Mouse (Mus musculus) midbrain, embryonic 11.5 days (tissue): ENCODE data around the gene Lrrc14b. TPM values are rescaled to one million over a fixed set of nuclear protein-coding genes. Genes with fewer than 3 reads are reported as not detected.

Experiments
- ATAC-seq: fragments of 200-750 bp; cut with Nextera tagmentation; 2 replicates; pipeline ENCODE4 v1.8.0; 2017; ENCODE audit warnings: moderate TSS enrichment, moderate library complexity; ENCODE audit not compliant: low FRiP score
- DNase-seq: peaks from one replicate; pipeline ENCODE4 v3.0.0; 2015; ENCODE audit warnings: low spot score; ENCODE audit errors: missing footprints
- H3K27ac ChIP-seq: fragments of 300-500 bp; sonication (generic); 2 replicates; pipeline ENCODE4 v1.5.1; 2014; ENCODE audit warnings: low read depth, low read length
- H3K27me3 ChIP-seq: fragments of 300-500 bp; sonication (generic); 2 replicates; pipeline ENCODE4 v1.6.1; 2014; ENCODE audit warnings: mild to moderate bottlenecking, low read length, moderate library complexity, mixed read lengths; ENCODE audit not compliant: control insufficient read depth, insufficient read depth
- H3K36me3 ChIP-seq: fragments of 300-500 bp; sonication (generic); 2 replicates; pipeline ENCODE4 v1.6.1; 2014; ENCODE audit warnings: mild to moderate bottlenecking, low read length, moderate library complexity, mixed read lengths; ENCODE audit not compliant: control insufficient read depth, insufficient read depth
- H3K4me1 ChIP-seq: fragments of 300-500 bp; sonication (generic); 2 replicates; pipeline ENCODE4 v1.6.1; 2014; ENCODE audit warnings: low read length; ENCODE audit not compliant: control insufficient read depth, insufficient read depth
- H3K4me2 ChIP-seq: fragments of 300-500 bp; sonication (generic); 2 replicates; pipeline ENCODE4 v1.6.1; 2014; ENCODE audit warnings: mild to moderate bottlenecking, moderate library complexity
- H3K4me3 ChIP-seq: fragments of 300-500 bp; sonication (generic); 2 replicates; pipeline ENCODE4 v1.5.1; 2014; ENCODE audit warnings: low read depth, low read length
- H3K9ac ChIP-seq: fragments of 300-500 bp; sonication (generic); 2 replicates; pipeline ENCODE4 v1.6.1; 2014; ENCODE audit warnings: low read length
- H3K9me3 ChIP-seq: fragments of 300-500 bp; sonication (generic); 2 replicates; pipeline ENCODE4 v1.6.1; 2016; ENCODE audit warnings: low read length; ENCODE audit not compliant: control insufficient read depth
- WGBS: fragments of 180-500 bp; shearing (Covaris S2); extraction: QIAGEN DNeasy Blood & Tissue Kit; methylation state at CpG from one replicate; pipeline ENCODE4 v1.1.7; 2014; 5-methylcytosine and 5-hydroxymethylcytosine counted together
- polyA plus RNA-seq: library from polyadenylated mRNA; unstranded; fragments of >200 nt; fragmentation: Nextera tagmentation; extraction: Ambion mirVana; gene quantifications from 2 replicates; pipeline ENCODE4 v1.2.1, GENCODE M21; 2014

Gene Lrrc14b
- polyA plus RNA-seq, 1 experiment from 2014 or later = not detected

DNA sequence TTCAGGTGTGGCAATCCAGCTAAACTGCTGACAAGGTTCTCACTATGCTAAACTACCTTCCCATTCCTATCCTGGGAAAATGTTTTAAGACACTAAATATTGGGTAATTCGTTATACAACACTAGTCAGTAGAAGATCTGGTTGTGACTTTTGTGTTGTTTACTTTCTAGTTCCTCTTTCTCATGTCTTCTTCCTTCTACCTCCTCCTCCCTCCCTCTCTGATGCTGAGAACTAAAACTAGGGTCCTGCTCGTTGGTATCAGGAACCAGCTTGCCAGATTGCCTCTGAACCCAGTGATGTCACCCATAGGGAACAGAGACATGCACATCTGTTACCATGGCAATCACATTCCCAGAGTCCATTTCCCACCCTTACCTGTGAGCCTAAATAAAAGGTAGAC, 1.6 kb downstream of the Lrrc14b start:
- no peak for DNase-seq
- Histone ChIP-seq H3K36me3 (peaks cover 2% of the 10 kb centered on the region; the same call in 1 of the 2 replicates), H3K4me2 (no peak overlapping the region), H3K9ac (no peak overlapping the region), H3K27me3 (no peaks in the 10 kb centered on the region), H3K4me3 (no peak overlapping the region), H3K4me1 (no peaks in the 10 kb centered on the region), H3K9me3 (no peaks in the 10 kb centered on the region), H3K27ac (no peak overlapping the region)
- ATAC-seq = no peak; the same call in 1 of the 2 replicates
- WGBS = 71% methylated on average over 2 of the region's 2 CpGs

DNA sequence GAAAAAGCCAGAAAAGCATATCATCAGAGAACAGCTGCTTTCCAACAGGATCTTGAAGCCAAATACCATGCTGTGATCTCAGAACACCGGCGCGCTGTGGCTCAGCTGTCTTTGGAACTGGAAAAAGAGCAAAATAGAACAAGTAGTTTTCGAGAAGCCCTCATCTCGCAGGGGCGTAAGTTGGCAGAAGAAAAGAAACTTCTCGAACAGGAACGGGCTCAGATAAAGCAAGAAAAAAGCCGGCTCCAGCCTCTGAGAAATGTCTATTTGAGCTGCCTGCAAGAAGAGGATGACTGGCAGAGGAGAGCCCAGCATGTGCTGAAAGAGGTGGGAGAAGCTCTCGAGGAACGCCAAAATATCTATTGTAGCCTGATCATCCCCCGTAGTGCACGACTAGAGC, 7.3 kb downstream of the Lrrc14b start:
- DNase-seq = no peak
- Histone ChIP-seq H3K4me1 (no peaks in the 10 kb centered on the region), H3K27me3 (no peaks in the 10 kb centered on the region), H3K4me3 (no peak overlapping the region), H3K36me3 (peaks cover 9% of the 10 kb centered on the region), H3K9ac (no peak overlapping the region), H3K9me3 (no peaks in the 10 kb centered on the region), H3K4me2 (no peak overlapping the region), H3K27ac (no peak overlapping the region)
- no peak for ATAC-seq
- 96% methylated on average over 13 of the region's 13 CpGs for WGBS

DNA sequence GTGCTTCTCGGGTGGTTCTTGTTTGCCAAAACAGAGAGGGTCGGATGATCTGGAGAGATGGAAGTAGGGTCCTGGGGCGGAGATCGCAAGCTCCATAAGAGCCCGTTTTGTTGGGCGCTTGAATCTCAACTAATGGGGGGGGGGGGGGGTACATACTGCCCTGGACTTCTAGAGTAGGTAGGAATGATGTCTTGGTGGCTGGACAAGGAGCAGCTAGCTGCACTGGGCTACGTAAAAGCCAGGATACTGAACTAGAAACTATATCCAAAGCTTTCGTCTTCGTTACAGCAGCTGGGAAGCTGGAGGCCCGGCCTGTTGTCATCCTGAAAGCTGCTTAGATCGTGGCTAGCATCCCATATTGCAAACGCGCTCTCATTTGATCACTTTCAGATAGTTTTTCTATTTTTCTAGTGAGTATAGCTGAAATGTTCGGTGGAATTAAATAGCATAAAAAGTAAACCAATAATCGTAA, 13.3 kb downstream of the Lrrc14b start:
- DNase-seq (no peak), ATAC-seq (peak; percentile 72; the same call in 1 of the 2 replicates)
- Histone ChIP-seq H3K4me3 (peak overlapping the region; percentile 75), H3K9ac (peak overlapping the region; percentile 90), H3K27me3 (no peaks in the 10 kb centered on the region), H3K9me3 (no peaks in the 10 kb centered on the region), H3K4me1 (peaks cover 10% of the 10 kb centered on the region; the same call in 1 of the 2 replicates), H3K36me3 (no peaks in the 10 kb centered on the region), H3K27ac (no peak overlapping the region; the same call in 1 of the 2 replicates), H3K4me2 (peak overlapping the region; percentile 84)
- WGBS = 1% methylated on average over 15 of the region's 15 CpGs

DNA sequence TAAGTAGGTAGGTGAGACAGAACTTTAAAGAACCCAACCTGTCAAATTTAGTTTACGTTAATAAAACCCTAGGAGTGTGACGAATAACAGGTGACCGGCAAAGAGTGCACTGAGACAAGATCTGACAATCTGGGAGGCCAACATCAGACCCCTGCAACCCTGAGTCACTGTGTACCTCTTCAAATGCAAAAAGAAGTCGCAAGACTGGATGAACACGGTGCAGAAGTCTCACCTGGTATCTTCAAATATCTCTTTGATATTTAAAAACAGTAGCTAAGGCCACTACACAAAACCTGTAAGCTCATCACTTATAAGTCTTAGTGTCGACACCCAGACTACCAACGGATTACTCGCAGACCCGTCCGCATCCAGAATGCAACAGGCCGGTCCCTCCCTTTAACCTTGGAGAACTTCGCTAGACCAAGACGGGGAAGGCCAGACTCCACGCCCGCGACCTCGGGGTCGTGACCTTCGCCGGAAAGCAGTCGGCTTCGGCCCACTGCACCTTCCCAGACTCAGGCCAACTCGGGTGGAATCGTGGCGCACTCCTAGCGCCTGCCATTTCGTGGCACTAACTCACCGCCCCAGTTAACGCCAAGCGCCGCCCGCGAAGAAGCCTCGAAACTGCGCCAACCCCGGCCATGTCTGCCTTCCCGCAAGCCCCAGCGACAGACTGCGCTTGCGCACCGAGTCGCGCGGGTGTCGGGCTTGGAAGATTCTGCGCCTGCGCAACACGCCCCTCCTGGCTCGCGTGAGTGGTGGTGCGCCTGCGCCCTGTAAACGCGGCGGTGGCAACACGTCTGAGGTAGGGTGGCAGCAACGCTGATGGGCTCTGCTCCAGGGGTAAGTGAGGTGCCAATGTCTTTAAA, 14.0 kb downstream of the Lrrc14b start, which contains the start of the genes Sdha and Ccdc127:
Gene Sdha (minus strand): TSS at position 715 of the 869 bp plus-strand sequence.
Gene Ccdc127 (plus strand): TSS at position 744 of the 869 bp plus-strand sequence.
- WGBS = 2% methylated on average over 57 of the region's 57 CpGs
- peak; percentile 100 for DNase-seq
- no peaks in the 10 kb centered on the region for H3K9me3 ChIP-seq
- H3K36me3 ChIP-seq = no peaks in the 10 kb centered on the region
- peak; percentile 98 for ATAC-seq
- peak within 1 kb of the TSS; percentile 84 for H3K4me2 ChIP-seq
- H3K9ac ChIP-seq = peak within 1 kb of the TSS; percentile 90
- H3K27ac ChIP-seq = peak within 1 kb of the TSS; percentile 67; the same call in 1 of the 2 replicates
- H3K27me3 ChIP-seq = no peaks in the 10 kb centered on the region
- peaks cover 10% of the 10 kb centered on the region; the same call in 1 of the 2 replicates for H3K4me1 ChIP-seq
- peak within 1 kb of the TSS; percentile 75 for H3K4me3 ChIP-seq

DNA sequence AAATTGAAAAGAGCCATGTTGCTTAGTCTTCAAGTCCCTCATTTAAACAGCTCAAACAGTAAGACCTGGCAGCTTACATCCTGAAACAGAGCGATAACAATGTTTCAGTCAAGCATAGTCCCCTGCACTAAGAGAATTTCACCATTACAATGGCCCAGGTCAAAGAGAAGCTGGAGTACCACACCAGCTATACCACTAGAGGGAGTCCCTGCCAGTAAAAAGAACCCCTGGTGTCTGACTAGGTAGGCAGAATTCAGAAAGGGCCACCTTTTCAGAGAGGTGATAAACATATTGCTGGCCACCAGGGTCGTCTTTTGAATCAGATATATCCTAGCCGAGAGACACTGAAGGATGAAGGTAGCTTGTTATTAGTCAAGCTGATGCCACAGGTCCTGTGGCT, 22.8 kb downstream of the Lrrc14b start:
- Histone ChIP-seq H3K4me2 (no peak overlapping the region), H3K27ac (no peak overlapping the region), H3K4me1 (no peaks in the 10 kb centered on the region), H3K9me3 (no peaks in the 10 kb centered on the region), H3K4me3 (no peak overlapping the region), H3K27me3 (no peaks in the 10 kb centered on the region), H3K36me3 (peaks cover 12% of the 10 kb centered on the region; the same call in 1 of the 2 replicates), H3K9ac (no peak overlapping the region)
- ATAC-seq = 0 out of 2 replicates have a peak, but pooled peaks have one; percentile 57
- WGBS = 57% methylated on average over 3 of the region's 3 CpGs
- peak; percentile 86 for DNase-seq

DNA sequence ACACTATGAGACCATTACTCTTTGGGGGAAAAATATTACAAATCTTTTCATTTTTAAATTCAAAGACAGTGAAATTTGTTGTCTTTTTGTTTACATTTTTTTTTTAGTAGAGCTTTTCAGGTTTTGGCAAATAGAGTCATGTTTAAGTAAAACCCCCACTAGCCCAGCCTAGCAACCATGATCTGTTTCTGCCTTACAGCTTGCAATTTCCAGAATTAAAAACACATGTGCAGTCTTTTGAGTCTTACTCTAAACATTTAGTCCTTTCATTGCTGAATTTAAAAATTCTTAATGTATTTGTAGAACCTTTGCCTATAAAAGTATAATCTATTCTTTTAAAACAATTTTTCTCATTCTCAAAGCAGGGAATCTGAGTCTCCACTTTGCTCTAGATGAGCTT, 34.5 kb downstream of the Lrrc14b start:
- Histone ChIP-seq H3K27me3 (no peaks in the 10 kb centered on the region), H3K36me3 (peaks cover 17% of the 10 kb centered on the region), H3K9me3 (no peaks in the 10 kb centered on the region), H3K27ac (no peak overlapping the region), H3K4me3 (no peak overlapping the region), H3K4me2 (no peak overlapping the region), H3K9ac (no peak overlapping the region), H3K4me1 (no peaks in the 10 kb centered on the region)
- DNase-seq (no peak), ATAC-seq (no peak)

DNA sequence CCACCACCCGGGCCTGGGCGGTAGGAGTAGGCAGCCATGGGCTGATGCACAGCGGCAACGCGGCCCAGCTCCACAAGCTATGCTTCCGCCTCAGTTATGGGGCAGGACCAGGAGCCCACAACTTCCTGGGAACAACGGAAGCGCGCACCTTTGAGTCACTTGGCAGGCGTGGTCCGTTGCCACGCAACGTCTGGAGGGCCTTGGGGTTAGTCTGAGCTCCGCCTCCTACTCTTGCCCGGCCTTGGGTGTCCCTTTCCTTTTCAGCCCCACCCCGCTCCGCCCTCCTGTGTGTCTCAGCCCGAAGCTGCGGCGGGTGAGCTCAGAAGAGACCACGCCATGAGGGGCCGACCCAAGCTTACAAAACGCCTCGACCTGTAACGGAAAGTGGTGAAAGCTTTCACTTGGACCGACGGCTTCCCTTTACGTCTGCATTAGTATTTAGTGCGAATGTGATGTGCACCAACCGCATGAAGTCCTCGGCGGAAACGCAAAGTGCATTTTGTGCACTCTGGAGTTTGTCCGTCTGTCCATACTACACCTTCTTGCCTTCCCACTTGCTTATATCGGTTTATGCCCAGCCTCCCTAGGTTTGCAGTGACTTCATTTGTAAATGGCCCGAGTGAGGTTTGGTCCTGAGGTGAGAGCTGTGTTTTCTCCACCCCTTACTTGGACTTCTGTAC, 46.5 kb downstream of the Lrrc14b start, which contains the start of gene Pdcd6:
Gene Pdcd6 (minus strand): TSS at position 411 of the 680 bp plus-strand sequence.
- DNase-seq (peak; percentile 98), ATAC-seq (peak; percentile 99)
- Histone ChIP-seq H3K4me3 (peak within 1 kb of the TSS; percentile 82), H3K4me1 (peaks cover 9% of the 10 kb centered on the region), H3K9ac (peak within 1 kb of the TSS; percentile 83), H3K27me3 (no peaks in the 10 kb centered on the region), H3K9me3 (no peaks in the 10 kb centered on the region), H3K27ac (no peak within 1 kb of the TSS; the same call in 1 of the 2 replicates), H3K4me2 (peak within 1 kb of the TSS; percentile 80), H3K36me3 (peaks cover 10% of the 10 kb centered on the region; the same call in 1 of the 2 replicates)
- WGBS = under 1% methylated on average over 36 of the region's 36 CpGs

DNA sequence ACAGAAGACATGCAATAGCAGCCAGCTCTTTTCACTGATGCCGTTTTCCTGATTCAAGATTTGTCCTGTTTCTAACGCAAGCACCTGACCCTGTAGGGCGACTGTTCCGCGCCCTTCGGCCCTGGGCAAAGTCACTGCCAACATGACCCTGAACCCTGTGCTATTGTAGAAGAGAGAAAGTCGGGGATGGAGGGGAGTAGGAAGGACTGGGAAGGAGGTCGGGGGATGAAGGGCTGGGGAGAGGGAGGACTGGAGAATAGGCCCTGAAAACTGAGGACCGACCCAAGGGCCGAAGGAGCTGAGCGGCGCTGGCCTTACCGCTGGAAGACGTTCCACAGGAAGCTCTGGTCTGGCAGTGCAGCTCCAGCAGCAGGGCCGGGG, 47.0 kb downstream of the Lrrc14b start:
- peak overlapping the region; percentile 83 for H3K9ac ChIP-seq
- H3K9me3 ChIP-seq = no peaks in the 10 kb centered on the region
- peaks cover 5% of the 10 kb centered on the region; the same call in 1 of the 2 replicates for H3K36me3 ChIP-seq
- H3K27me3 ChIP-seq = no peaks in the 10 kb centered on the region
- peak overlapping the region; percentile 82 for H3K4me3 ChIP-seq
- WGBS = 3% methylated on average over 15 of the region's 15 CpGs
- H3K4me2 ChIP-seq = peak overlapping the region; percentile 80
- no peak overlapping the region; the same call in 1 of the 2 replicates for H3K27ac ChIP-seq
- peaks cover 9% of the 10 kb centered on the region for H3K4me1 ChIP-seq
- DNase-seq = no peak
- no peak for ATAC-seq
